Mouse (Mus musculus): Measurements from ENCODE around the gene Fktn. TPM values are rescaled to one million over a fixed set of nuclear protein-coding genes. Genes with fewer than 3 reads are reported as not detected.

Fktn gene
- polyA plus RNA-seq, 1 experiment from 2014 or later = 4.3 TPM

DNA sequence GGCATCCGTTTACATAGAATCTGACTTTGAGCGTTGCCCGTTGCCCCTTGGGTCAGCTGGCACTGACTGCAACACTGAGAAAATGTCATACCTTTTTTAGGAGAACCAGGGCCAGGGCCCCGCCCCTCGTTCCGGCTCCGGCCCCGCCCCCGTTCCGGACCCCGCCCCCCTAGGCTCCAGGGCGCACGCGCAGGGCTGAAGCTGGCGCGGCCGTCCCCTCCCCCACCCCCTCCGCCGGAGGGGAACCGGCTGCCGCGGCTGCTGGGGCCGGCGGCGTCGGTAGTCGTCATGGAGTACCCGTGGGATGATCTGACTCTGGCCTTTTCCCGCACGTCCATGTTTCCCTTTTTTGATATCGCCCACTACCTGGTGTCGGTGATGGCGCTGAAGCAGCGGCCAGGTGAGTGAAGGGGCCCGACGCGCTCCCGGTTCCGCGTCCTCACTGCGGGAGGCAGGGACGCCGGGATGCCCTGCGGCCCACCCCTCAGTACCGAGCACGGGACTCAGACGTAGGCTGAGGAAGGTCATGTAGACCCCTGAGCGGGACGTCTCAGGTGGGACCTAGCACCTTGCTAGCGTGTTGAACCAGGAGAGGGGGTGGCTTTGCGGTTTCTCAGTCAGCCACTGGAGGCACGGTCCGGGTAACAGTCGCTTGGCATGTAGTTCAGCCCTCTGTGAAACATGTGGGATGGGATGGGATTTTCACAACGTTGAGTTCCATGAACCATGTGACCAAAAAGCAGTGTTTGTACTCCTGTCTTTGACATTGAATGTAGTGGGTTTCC is 112.2 kb downstream of the Fktn start, which contains the start of gene Tmem38b:
TSS of gene Tmem38b (plus strand) at position 225 of the 785 bp plus-strand sequence.
- DNase-seq (ENCODE audit: low spot score) = peak; percentile 83

DNA sequence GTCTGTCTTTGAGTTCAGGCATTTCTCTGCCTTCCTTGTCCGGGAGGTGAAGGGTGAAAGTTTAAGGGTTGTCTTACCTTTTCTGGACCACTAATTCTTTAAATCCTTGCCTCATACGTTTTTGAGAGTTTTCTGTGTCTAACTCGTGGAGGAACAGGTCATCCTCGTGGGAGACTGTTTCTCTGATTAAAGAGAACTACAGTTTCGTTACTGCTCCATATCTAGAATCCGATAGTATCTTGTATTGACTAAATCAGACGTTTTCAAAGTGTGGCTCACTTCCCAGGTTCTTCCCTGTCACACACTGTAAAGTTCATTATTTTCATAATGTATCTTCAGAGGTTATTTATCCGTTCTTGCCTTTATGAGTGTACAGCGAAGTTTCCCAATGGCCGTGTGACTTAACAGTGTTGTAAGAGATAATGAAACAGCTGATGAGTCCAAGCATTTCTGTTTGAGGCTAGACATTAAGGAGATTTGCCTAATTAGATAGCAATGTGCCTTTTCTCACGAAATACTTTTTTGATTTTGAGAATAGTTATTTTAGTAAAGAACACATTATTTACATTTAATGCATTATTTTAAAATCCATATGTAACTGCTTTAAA is 112.9 kb downstream of the Fktn start:
- DNase-seq (ENCODE audit: low spot score) = no peak

Other genes starting within 250 kb of the Fktn start
- gene Fsd1l, start 82.5 kb upstream of the Fktn start, polyA plus RNA-seq (2015; fragmentation: Nextera tagmentation; extraction: Ambion mirVana) = 1.2 and 1.7 TPM in 2 replicates
- 0.08 TPM in 1 of 2 replicates, not detected in the other for gene Tal2, start 65.7 kb downstream of the Fktn start, polyA plus RNA-seq (2015; fragmentation: Nextera tagmentation; extraction: Ambion mirVana)
- 6.9 TPM in 2 replicates for gene Tmem38b, start 112.0 kb downstream of the Fktn start, polyA plus RNA-seq (2015; fragmentation: Nextera tagmentation; extraction: Ambion mirVana)

All from thymus, postnatal 0 days (tissue).